Mouse (Mus musculus) small intestine, adult 2 months (tissue): ENCODE data around the gene Olfr164.

Experiments used
- CTCF ChIP-seq: fragments of 200-500 bp; IDR thresholded peaks from 2 replicates; pipeline ENCODE4 v1.5.1; 2012; ENCODE audit warnings: low read depth, mild to moderate bottlenecking, control low read depth, inconsistent platforms, low read length, moderate library complexity, mixed read lengths; ENCODE audit not compliant: insufficient replicate concordance, insufficient read length; ENCODE audit errors: extremely low read depth
- POLR2A ChIP-seq: fragments of 200-500 bp; IDR thresholded peaks from 2 replicates; pipeline ENCODE4 v1.6.1; 2012; ENCODE audit warnings: low read depth, mild to moderate bottlenecking, control low read depth, inconsistent platforms, low read length, moderate library complexity

GRCm38 (mm10) chr16:19263235-19263634 is 50.6 kb downstream of the Olfr164 start:
- no peak for TF ChIP-seq CTCF
- no peak for TF ChIP-seq POLR2A
